Mouse (Mus musculus): Measurements from ENCODE around the gene Skint3.
"Not testable (repeated sequence)": the region's sequence is repeated elsewhere in the genome, so short reads cannot be mapped to it uniquely, and the experiment has no call there.

Skint3 gene

DNA sequence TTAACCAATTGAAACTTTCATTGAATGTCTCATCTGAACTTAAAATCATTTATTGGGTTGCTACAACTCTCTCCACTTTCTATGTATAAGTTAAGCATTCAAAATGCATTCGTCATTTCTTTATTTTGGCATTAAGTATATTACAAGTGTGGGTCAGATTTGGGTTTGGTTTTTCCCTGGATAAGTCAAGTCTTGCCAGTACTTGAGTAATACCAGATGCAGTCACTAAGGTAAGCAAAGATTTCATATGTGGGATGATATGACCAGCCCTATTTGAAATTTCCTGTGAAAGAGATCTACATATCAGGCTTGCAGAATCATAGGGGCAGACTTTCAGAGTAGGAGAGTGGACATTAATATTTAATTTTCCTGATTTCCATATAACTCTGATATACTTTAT is at the start of gene Skint3:
Skint3 (plus strand) TSS at position 301 of the 400 bp plus-strand sequence.
- no peak for DNase-seq (ENCODE audit: low spot score in 2 of 2)

DNA sequence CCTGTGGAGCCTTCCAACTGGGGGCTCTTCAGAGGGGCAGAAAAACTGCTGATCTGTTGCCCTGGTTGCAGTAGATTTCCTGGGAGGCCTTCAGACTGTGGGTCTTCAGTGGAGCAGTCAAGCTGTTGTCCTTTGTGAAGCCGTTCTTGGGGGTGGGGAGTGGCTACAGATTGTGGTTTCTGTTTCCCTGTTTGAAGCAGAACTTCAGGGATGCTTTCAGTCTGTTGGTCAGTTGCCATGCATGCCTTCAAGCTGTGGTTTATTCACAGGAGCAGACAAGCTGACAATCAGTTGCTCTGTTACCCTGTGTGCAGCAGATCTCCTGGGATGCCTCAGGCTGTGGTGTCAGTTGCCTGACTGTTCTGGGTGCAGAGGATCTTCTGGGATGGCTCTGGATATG is 11.4 kb downstream of the Skint3 start:
- DNase-seq (ENCODE audit: low spot score in 2 of 2) = no peak

DNA sequence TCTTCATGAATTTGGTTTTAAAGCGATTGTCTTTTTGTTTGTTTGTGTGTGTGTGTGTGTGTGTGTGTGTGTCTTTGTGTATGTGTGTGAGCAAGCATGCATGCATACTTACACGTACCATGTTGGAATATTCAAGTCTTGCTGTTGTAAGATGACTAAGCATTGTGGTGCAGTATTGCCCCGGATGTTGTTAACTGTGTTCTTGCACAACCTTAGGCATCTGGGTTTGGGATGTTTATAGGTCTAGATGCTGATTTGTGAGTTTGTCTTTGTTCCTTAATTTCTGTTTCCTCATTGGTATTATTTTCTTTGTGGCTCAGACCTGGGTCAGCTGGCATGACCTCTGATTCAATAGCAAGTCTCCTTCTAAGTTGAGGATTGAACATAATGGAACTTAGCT is 11.9 kb downstream of the Skint3 start:
- no peak for DNase-seq (ENCODE audit: low spot score in 2 of 2)

DNA sequence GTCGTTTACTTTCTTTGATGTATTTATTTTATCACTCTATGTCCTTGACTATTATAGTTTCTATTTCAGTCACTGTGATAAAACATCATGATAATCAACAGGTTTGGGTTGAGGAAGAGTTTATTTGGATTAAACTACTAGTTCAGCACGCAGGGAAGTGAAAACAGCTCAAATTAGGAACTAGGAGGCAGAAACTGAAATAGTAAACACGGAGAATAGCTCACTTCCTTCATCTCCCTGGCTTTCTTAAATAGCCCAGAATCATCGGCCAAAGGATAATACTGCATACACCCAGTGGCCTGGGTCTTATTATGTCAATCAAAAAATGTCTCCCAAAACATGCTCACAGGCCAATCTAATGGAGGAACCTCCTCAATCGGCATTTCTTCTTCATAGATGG is 24.0 kb downstream of the Skint3 start:
- DNase-seq (ENCODE audit: low spot score in 2 of 2) = no peak

DNA sequence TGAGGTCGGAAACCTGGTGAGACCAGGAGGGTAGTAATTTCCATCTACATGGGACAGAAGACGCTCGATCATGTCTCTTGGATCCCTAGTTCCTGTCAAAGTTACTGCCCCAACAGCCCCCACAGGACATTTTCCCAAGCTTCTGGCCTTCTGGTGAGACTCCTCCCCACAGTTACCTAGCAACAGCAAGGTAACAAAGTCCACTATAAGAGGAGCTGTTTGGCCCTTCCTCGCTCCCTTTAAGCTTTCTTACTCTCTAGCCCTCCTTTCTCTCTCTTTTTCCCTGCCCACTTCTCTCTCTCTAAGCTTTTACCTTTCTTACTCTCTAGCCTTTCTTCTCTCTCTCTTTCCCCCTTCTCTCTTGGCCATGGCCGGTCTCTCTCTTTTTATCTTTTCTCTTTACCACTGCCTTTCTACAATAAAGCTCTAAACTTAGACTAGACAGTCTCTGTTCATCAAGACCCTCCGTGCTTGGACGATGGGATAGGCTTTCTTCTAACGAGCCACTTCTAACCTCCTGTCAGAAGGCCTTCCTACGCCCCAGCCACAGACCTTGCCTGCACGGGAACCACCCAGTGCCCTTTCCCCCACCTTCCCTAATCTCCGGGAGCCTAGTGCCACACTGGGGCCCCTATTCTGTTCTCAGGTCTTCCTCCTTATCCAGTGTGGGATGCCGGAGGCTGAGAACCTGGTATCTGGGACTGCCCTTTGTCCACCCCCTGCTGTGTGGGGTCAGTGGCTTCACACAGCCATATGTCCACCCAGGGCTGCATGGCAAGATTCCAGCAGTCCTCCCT is 55.3 kb downstream of the Skint3 start:
- no peak for DNase-seq (ENCODE audit: low spot score in 2 of 2)

DNA sequence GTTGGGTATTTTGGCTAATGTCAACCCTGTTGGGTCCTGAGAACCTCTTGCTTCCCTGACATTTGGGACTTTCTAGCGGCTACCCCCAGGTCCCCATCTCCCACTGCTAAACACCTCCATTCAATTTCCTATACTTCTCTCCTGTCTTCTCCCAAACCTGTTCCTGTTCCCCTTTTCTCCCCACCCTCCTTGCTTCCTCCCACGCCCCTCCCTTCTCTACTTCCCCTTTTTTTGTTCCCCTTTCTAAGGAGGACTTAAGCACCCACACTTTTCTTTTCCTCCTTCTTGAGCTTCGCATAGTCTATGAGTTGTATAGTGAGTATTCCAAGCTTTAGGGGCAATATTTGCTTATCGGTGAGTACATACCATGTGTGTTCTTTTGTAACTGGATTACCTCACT is 56.4 kb downstream of the Skint3 start:
- no peak for DNase-seq (ENCODE audit: low spot score in 2 of 2)

DNA sequence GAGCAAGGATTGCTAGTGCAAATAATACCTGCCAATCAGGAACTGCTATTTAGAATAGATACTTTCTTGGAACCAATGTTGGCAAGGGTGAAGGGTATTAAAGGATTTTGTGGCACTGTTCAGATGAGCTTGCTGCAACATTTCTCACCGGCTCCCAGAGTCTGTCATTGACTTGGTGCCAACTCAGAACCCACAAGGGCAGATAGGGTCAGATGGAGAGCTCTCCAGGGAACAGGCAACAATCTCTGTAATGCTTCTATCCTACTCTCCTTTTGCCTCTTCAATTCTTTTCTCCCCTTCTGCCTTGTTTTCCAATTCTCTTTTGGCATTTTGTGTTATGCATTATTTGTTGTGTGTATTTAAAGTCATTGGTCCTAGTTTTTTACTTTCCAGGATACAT is 70.3 kb downstream of the Skint3 start:
- DNase-seq (ENCODE audit: low spot score in 2 of 2) = no peak

DNA sequence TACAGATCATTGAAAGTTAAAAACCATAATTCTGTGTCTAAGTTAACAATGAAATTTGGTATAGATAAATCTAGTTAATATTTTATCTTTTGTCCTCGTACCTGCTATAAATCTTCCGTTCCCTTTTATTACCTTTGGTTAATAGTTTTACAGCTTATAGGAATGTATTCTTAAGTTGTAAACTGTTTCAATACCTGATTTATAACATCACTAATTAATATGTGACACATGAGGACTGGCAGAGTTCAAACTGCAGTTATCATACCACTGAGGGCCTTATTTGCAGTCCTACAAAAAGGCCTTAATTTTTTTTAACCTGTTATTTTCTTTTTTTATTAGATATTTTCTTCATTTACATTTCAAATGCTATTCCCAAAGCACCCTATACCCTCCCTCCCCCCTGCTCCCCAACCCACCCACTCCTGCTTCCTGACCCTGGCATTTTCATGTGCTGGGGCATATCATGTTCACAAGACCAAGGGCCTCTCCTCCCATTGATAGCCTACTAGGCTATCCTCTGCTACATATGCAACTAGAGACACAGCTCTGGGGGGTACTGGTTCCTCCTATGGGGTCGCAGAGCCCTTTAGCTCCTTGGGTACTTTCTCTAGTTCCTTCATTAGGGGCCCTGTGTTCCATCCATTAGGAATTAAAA is 70.9 kb downstream of the Skint3 start:
- no peak for DNase-seq (ENCODE audit: low spot score in 2 of 2)

DNA sequence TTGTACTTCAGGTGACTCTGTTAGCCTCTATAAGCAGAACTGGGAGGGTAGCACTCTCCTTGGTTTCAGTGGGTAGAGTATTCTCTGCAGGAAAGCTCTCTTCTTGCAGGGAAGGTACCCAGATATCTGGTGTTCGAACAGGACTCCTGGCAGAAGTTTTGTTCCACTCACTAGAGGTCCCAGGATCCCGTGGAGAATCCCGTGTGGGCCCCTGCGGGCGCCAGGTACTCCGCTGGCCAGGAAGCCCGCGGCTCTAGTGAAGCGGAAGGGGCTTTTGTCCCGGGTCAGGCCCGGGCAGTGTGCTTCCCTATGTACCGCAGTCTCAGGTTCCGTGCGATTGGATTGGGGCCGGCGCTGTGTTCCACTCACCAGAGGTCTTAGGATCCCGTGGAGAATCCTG is 117.1 kb downstream of the Skint3 start:
- DNase-seq (ENCODE audit: low spot score in 2 of 2) = not testable (repeated sequence)
